Mouse (Mus musculus) midbrain, embryonic 12.5 days (tissue): ENCODE data around the gene Camta1. TPM values are rescaled to one million over a fixed set of nuclear protein-coding genes. Genes with fewer than 3 reads are reported as not detected.
A peak's percentile ranks its signal among the peaks of the same experiment; 100 is the strongest.
"Not testable (repeated sequence)": the region's sequence is repeated elsewhere in the genome, so short reads cannot be mapped to it uniquely, and the experiment has no call there.

Experiments
- ATAC-seq: fragments of 200-750 bp; cut with Nextera tagmentation; 2 replicates; pipeline ENCODE4 v1.8.0; 2017; ENCODE audit warnings: low read depth, moderate TSS enrichment, moderate library complexity; ENCODE audit not compliant: low FRiP score
- H3K27ac ChIP-seq: fragments of 300-500 bp; sonication (generic); replicated peaks from 2 replicates; pipeline ENCODE4 v1.5.1; 2016; ENCODE audit warnings: mild to moderate bottlenecking
- H3K27me3 ChIP-seq: fragments of 300-500 bp; sonication (generic); 2 replicates; pipeline ENCODE4 v1.6.1; 2016; ENCODE audit warnings: mild to moderate bottlenecking
- H3K36me3 ChIP-seq: fragments of 300-500 bp; sonication (generic); 2 replicates; pipeline ENCODE4 v1.6.1; 2016
- H3K4me1 ChIP-seq: fragments of 300-500 bp; sonication (generic); 2 replicates; pipeline ENCODE4 v1.6.1; 2016
- H3K4me2 ChIP-seq: fragments of 300-500 bp; sonication (generic); replicated peaks from 2 replicates; pipeline ENCODE4 v1.6.1; 2016; ENCODE audit warnings: mild to moderate bottlenecking, moderate library complexity
- H3K4me3 ChIP-seq: fragments of 300-500 bp; sonication (generic); 2 replicates; pipeline ENCODE4 v1.5.1; 2016; ENCODE audit warnings: mild to moderate bottlenecking
- H3K9ac ChIP-seq: fragments of 300-500 bp; sonication (generic); replicated peaks from 2 replicates; pipeline ENCODE4 v1.6.1; 2016; ENCODE audit warnings: mild to moderate bottlenecking, moderate library complexity
- H3K9me3 ChIP-seq: fragments of 300-500 bp; sonication (generic); 2 replicates; pipeline ENCODE4 v1.6.1; 2016; ENCODE audit warnings: mild to moderate bottlenecking
- WGBS: fragments of 180-500 bp; shearing (Covaris S2); methylation state at CpG from one replicate; pipeline ENCODE4 v1.1.7; 2016; 5-methylcytosine and 5-hydroxymethylcytosine counted together
- polyA plus RNA-seq: library from polyadenylated mRNA; unstranded; fragments of >200 nt; fragmentation: Nextera tagmentation; extraction: Ambion mirVana; gene quantifications from 2 replicates; pipeline ENCODE4 v1.2.1, GENCODE M21; 2016

The Camta1 gene
- polyA plus RNA-seq, 1 experiment from 2014 or later = 135 TPM

DNA sequence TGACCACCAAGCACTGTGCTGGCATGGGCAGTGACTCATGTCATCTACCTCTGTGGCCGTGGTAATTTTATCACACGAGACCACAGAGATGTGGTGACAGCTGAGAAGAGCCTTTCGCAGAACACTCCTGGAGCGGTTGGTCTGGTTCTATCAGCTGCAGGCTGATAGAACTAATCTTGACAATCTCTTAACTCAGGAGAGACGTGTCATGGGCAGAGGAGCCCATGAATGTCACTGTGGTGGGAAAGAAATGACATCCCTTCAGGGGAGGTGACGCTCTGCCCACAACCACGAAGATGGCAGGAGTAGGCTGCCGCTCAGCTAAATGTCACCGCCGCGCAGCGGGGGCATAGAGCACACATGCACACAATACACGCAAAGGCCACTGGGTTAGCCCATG lies 937.4 kb downstream of the Camta1 start:
- Histone ChIP-seq H3K9ac (no peak overlapping the region), H3K36me3 (no peaks in the 10 kb centered on the region), H3K4me3 (no peak overlapping the region), H3K27me3 (peaks cover 4% of the 10 kb centered on the region; the same call in 1 of the 2 replicates), H3K27ac (no peak overlapping the region), H3K4me1 (no peaks in the 10 kb centered on the region), H3K4me2 (no peak overlapping the region), H3K9me3 (no peaks in the 10 kb centered on the region)
- no peak for ATAC-seq
- WGBS = 89% methylated on average over 13 of the region's 13 CpGs

DNA sequence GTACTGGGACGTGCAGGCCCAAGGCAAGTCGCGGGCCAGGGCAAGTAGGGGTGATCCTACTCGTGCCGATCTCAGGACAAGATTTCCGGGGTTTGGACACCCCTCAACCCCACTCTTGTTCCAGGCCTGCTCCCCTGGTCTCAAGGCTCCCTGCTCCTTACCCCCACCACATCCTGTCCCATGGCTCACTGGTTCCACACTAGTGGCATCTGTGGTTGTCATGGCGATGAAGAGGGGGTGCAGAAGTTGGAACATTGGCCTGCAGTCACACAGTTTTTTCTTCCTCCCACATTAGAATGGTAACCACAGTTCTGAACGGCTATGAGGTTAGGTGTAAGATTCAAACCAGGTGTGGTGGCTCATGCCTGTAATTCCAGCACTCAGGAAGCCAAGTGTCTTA lies 940.5 kb downstream of the Camta1 start:
- H3K36me3 ChIP-seq = no peaks in the 10 kb centered on the region
- H3K9me3 ChIP-seq = no peaks in the 10 kb centered on the region
- no peak for ATAC-seq
- H3K4me2 ChIP-seq = no peak overlapping the region
- peaks cover 4% of the 10 kb centered on the region; the same call in 1 of the 2 replicates for H3K27me3 ChIP-seq
- no peak overlapping the region for H3K9ac ChIP-seq
- no peak overlapping the region for H3K4me3 ChIP-seq
- H3K4me1 ChIP-seq = no peaks in the 10 kb centered on the region
- no peak overlapping the region for H3K27ac ChIP-seq
- 81% methylated on average over 8 of the region's 8 CpGs for WGBS

DNA sequence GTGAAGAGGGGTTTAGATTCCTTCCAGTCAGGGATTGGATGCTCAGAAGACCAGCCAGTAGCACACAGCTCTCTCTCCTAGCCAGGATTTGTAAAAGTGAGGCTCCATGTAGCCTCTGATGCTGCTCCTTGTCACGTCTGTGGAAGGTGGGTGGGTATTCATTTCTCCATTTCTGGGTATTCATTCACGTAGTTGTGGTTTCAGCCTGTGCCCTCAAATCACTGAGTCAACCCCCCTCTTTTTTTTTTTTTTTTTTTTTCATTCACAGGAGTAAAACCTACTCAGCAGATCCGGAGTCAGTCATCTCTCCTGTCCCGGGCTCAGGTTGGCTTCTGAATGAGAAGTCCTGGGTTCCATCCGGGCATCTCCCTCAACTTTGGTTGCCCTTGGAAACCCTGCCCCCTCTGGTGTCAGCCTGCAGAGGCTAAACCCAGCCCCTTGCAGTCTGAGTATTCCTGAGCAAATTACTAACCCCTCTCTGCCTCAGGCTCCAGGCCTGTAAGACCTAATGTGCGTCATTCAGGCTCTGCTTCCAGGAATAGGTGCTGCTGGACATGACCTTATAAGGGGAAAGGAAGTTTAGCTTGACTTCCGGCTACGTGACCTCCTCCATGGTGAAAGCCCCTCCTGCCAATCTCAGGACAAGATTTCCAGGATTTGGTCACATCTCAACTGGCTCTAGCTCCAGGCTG lies 944.2 kb downstream of the Camta1 start:
- Histone ChIP-seq H3K36me3 (no peaks in the 10 kb centered on the region), H3K4me3 (no peak overlapping the region), H3K4me2 (no peak overlapping the region), H3K9me3 (no peaks in the 10 kb centered on the region), H3K4me1 (peaks cover 20% of the 10 kb centered on the region), H3K27ac (no peak overlapping the region), H3K27me3 (no peaks in the 10 kb centered on the region), H3K9ac (no peak overlapping the region)
- 70% methylated on average over 8 of the region's 8 CpGs for WGBS
- ATAC-seq = no peak

DNA sequence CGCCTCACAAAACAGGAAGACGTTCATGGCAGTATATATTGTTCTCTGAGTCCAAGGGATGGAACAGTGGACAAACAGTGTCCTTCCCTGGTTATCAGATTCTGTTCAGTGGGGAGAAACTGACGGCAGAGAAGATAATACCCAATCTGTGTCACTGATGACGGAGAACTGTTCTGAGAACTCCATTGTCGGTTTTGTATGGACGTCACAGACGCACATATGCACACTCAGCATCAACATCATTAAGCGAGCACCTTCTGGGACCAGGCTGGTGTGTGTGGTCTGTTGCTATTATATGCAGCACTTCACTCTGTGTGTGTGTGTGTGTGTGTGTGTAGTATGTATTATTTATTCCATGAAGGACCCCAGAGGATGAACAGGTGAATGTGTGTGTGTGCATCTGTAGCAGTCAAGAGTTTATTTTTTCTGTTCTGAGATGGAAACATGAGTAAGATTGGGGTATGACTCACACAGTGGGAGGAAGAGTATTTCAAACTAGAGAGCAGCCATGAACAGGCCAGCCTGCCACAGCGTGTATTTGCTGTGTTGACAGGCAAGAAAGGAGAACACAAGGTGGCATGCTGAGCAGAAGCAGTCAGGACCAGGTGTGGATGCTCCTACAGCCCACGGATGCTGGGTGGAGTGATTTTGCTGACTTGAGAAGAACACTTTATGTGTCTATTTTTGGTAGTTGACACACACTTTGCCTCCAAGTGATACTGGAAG lies 946.3 kb downstream of the Camta1 start:
- Histone ChIP-seq H3K4me2 (peak overlapping the region; percentile 71), H3K36me3 (no peaks in the 10 kb centered on the region), H3K9me3 (no peaks in the 10 kb centered on the region), H3K9ac (peak overlapping the region; percentile 77), H3K27me3 (no peaks in the 10 kb centered on the region), H3K27ac (peak overlapping the region; percentile 73), H3K4me3 (peak overlapping the region; percentile 70), H3K4me1 (peaks cover 20% of the 10 kb centered on the region)
- 58% methylated on average over 10 of the region's 10 CpGs for WGBS
- ATAC-seq = no peak

DNA sequence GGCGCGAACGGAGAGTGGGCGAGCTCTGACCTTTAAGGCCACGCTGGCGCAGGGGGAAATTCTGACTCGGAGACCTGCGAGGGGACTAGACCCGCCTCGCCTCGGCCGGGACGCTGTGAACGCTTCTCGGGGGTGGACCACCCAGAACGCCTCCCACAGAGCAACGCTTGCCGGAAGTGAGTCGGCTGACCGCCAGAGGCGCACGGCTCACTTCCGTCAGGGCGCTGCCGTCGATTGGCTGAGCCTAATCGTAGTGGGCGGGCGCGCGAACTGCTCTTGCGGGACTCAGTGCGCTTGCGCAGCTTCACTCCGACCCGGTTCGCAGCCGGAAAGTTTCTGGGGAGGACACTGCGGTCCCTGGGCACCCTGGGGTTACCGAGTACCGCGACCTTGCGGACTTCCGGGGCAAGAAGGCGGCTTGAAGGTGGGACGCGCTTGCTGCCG lies 947.4 kb downstream of the Camta1 start, which contains the start of the genes Park7 and Tnfrsf9:
Gene Park7, minus strand, starts transcription at position 148 of the 444 bp plus-strand sequence.
Gene Tnfrsf9, plus strand, starts transcription at position 273 of the 444 bp plus-strand sequence.
- under 1% methylated on average over 48 of the region's 48 CpGs for WGBS

DNA sequence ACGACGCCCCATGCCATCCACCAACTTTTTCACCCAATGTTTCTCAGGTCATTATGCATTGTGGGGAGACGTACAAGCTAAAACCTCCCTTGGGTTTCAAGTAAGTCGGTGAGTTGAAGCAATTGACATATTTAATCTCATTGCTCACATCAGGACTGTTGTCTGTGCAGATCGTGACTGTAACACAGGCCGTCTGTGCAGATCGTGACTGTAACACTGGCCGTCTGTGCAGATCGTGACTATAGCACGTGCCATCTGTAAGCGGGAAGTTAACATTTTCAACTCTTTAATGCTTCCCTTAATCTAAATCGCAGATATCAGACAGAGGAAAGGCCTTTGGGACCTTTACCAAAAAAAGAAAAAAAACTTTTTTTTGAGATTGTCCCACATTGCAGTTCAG lies 947.9 kb downstream of the Camta1 start:
- WGBS = 18% methylated on average over 12 of the region's 12 CpGs
- no peaks in the 10 kb centered on the region for H3K27me3 ChIP-seq
- no peaks in the 10 kb centered on the region for H3K9me3 ChIP-seq
- H3K9ac ChIP-seq = peak overlapping the region; percentile 77
- H3K36me3 ChIP-seq = no peaks in the 10 kb centered on the region
- peak overlapping the region; percentile 70 for H3K4me3 ChIP-seq
- peak overlapping the region; percentile 71 for H3K4me2 ChIP-seq
- peak overlapping the region; percentile 80 for H3K27ac ChIP-seq
- peaks cover 28% of the 10 kb centered on the region for H3K4me1 ChIP-seq
- no peak for ATAC-seq

More for the DNA sequence above, 947.4 kb downstream of the Camta1 start, which contains the start of the genes Park7 and Tnfrsf9:
- no peaks in the 10 kb centered on the region for H3K36me3 ChIP-seq
- H3K9me3 ChIP-seq = no peaks in the 10 kb centered on the region
- peak within 1 kb of the TSS; percentile 70 for H3K4me3 ChIP-seq
- ATAC-seq = peak; percentile 81
- peaks cover 24% of the 10 kb centered on the region for H3K4me1 ChIP-seq
- H3K27me3 ChIP-seq = no peaks in the 10 kb centered on the region
- H3K27ac ChIP-seq = peak within 1 kb of the TSS; percentile 80
- peak within 1 kb of the TSS; percentile 71 for H3K4me2 ChIP-seq
- peak within 1 kb of the TSS; percentile 77 for H3K9ac ChIP-seq

DNA sequence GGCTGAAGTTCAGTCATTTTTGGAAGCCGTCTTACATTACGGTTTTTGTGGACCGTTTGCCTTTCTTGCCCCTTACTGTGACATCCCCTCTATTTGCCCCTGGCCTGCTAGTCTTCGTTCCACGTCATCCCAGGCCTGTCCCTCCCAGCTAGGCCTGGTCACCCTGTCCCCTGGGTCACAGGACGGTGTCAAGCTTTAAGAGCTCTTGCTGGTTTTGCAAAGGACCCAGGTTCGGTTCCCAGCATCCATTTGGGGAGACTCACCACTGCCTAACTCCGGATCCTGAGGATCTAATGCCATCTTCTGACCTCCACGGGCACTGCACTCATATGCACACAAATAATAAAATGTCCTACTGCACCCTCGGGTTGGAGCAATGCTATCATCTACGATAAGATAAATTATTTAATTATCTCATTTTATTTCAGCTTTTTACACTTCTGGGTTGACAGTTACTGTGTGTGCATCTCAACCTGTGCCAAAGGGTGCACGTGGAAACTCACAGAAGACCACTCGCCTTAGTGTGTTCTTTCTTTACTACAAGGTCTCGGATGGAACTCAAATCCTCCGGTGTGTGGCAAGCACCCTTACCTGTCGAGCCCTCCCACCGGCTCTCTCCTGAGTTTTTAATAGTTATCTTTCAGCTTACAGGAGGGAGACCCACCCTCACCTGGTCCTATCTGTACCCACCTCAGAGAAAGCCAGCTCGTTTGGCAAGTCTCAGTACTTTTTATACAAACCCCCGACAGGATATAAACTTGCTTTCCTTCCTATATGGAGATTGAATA lies 951.3 kb downstream of the Camta1 start:
- peak; percentile 39 for ATAC-seq
- H3K36me3 ChIP-seq = peaks cover 13% of the 10 kb centered on the region
- no peak overlapping the region for H3K9ac ChIP-seq
- peak overlapping the region; percentile 58 for H3K27ac ChIP-seq
- no peaks in the 10 kb centered on the region for H3K27me3 ChIP-seq
- 84% methylated on average over 19 of the region's 19 CpGs for WGBS
- H3K4me3 ChIP-seq = peak overlapping the region; percentile 64
- H3K9me3 ChIP-seq = no peaks in the 10 kb centered on the region
- H3K4me1 ChIP-seq = peaks cover 31% of the 10 kb centered on the region
- peak overlapping the region; percentile 72 for H3K4me2 ChIP-seq

DNA sequence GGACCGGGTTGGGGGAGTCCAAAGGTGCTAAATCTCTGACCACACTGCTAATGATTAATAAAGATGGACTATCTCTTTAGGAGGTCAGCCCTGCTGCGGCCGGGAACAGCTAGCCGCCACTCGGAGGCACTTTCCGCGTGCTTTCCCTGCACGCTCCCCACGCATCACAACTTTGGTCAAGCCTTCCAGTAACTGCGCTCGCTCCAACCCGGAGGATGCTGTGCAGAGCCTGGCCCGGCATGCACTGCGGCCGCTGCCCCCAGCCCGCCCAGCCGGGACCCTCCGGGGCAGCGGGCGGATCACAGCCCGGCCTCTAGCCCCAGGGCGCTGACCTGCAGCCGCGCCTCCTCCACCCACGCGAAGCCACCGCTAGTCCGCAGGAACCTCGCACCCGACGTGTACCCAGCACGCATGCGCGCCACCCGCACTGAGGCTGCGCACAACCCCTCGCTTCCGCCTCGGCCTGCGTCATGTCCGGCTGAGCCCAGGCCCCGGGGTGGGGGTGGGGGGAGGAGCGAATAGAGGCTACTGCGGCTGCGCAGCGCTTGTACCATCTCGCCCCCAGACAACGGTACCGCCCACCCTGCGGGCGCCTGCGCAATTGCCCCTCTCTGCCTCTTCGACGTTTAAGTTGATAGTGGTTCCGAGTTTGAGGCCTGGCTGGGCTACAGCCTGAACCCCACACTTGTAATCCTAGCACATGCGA lies 952.1 kb downstream of the Camta1 start:
- H3K4me3 ChIP-seq = peak overlapping the region; percentile 64
- H3K4me2 ChIP-seq = peak overlapping the region; percentile 72
- H3K9me3 ChIP-seq = no peaks in the 10 kb centered on the region
- peak overlapping the region; percentile 78 for H3K27ac ChIP-seq
- ATAC-seq = peak; percentile 92
- peak overlapping the region; percentile 78 for H3K9ac ChIP-seq
- peaks cover 25% of the 10 kb centered on the region for H3K4me1 ChIP-seq
- peaks cover 18% of the 10 kb centered on the region for H3K36me3 ChIP-seq
- WGBS = under 1% methylated on average over 56 of the region's 56 CpGs
- H3K27me3 ChIP-seq = no peaks in the 10 kb centered on the region

DNA sequence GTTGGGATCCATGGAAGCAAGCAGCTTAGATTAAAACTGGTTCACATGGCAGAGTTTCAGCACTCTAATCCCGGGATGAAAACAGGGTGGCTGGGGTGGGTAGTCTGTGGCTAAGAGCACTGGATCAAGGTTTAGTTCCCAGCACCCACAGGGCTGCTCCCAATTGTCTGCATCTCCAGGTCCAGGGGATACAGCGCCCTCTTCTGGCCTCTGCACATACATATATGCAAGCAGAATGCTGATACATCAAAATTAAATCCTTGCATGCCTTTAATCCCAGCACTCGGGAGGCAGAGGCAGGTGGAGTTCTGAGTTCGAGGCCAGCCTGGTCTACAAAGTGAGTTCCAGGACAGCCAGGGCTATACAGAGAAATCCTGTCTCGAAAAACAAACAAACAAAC lies 953.2 kb downstream of the Camta1 start:
- Histone ChIP-seq H3K4me1 (peaks cover 21% of the 10 kb centered on the region), H3K36me3 (peaks cover 26% of the 10 kb centered on the region), H3K4me2 (peak overlapping the region; percentile 72)
- ATAC-seq, H3K9me3 ChIP-seq, H3K9ac ChIP-seq, H3K27me3 ChIP-seq, H3K4me3 ChIP-seq, H3K27ac ChIP-seq: not testable (repeated sequence)
- WGBS = 79% methylated on average over 5 of the region's 5 CpGs

DNA sequence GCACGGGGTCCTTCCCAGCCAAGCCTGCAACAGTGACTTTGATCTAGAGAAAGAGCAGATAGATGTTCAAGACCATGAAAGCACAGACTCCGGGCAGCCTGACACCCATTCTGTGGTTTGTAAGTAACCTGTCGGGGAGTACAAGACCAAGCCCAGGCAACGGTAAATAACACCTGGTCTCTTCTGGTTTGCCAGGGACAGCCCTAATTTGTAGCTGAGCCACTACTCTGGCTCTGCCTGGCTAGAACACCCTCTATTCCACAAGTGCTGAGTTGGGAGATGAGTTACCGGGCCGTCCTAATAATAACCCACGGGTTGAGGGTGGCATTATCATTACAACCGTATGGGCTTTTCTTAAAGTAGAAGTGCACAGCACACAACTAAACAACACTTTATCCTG lies 954.6 kb downstream of the Camta1 start:
- no peaks in the 10 kb centered on the region for H3K9me3 ChIP-seq
- no peak overlapping the region for H3K4me3 ChIP-seq
- H3K9ac ChIP-seq = no peak overlapping the region
- 95% methylated on average over 8 of the region's 8 CpGs for WGBS
- H3K27me3 ChIP-seq = no peaks in the 10 kb centered on the region
- no peak for ATAC-seq
- H3K4me2 ChIP-seq = no peak overlapping the region
- no peak overlapping the region for H3K27ac ChIP-seq
- peaks cover 41% of the 10 kb centered on the region for H3K36me3 ChIP-seq
- H3K4me1 ChIP-seq = peaks cover 14% of the 10 kb centered on the region

DNA sequence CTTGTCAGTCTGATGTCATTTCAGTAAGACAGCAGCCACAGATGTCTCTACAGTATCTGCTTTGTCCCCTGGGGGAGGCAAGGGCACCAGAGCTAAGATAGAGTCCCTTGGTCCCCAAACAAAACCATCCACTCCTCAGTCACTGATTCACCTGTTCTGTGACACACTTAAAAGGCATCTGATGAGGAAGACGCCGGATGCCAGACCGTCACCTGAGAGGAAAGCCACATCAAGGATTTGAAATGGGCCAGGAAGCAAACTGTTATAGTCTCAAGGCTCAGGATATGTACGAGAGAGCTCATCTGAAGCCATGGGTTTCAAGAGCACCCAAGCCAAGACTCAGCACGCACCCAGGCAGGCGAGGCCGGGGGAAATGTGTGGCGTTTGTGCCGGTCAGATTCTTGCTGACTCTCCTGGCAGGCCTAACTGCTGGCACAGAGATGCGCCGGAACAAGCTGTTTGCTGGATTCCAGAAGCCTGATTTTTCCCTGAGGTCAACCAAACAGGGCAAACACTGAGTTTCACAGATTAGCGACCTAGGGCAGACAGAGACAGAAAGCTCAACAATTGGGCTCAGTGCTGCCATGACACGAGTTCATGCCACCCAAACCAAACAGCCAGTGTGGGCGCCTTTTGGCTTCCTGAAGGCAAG lies 958.5 kb downstream of the Camta1 start:
- WGBS = 96% methylated on average over 14 of the region's 14 CpGs
- Histone ChIP-seq H3K4me3 (no peak overlapping the region), H3K27ac (no peak overlapping the region), H3K9me3 (no peaks in the 10 kb centered on the region), H3K9ac (no peak overlapping the region), H3K4me2 (no peak overlapping the region), H3K36me3 (peaks cover 76% of the 10 kb centered on the region), H3K27me3 (no peaks in the 10 kb centered on the region), H3K4me1 (0 out of 2 replicates have a peak, but pooled peaks cover 2% of the 10 kb centered on the region)
- ATAC-seq = no peak
